Mouse (Mus musculus): ENCODE results near the gene Setd3.

GRCm38 (mm10) chr12:108225781-108226180 lies 46.7 kb upstream of the Setd3 start:
- TF ChIP-seq CTCF (conservative IDR thresholded peaks at IDR 0.05; ENCODE audit: insufficient read depth, insufficient read length, low read depth, low read length) (no peak), POLR2A (IDR thresholded peaks at IDR 0.05; ENCODE audit: low read depth, low read length) (no peak)
